Mouse (Mus musculus) small intestine, adult 2 months (tissue): ENCODE measurements around the gene Slc6a16.

Experiments used
- CTCF ChIP-seq: fragments of 200-500 bp; IDR thresholded peaks from 2 replicates; pipeline ENCODE4 v1.5.1; 2012; ENCODE audit warnings: low read depth, mild to moderate bottlenecking, control low read depth, inconsistent platforms, low read length, moderate library complexity, mixed read lengths; ENCODE audit not compliant: insufficient replicate concordance, insufficient read length; ENCODE audit errors: extremely low read depth
- POLR2A ChIP-seq: fragments of 200-500 bp; IDR thresholded peaks from 2 replicates; pipeline ENCODE4 v1.6.1; 2012; ENCODE audit warnings: low read depth, mild to moderate bottlenecking, control low read depth, inconsistent platforms, low read length, moderate library complexity

- no peak for TF ChIP-seq CTCF
- TF ChIP-seq POLR2A = no peak
Observed at GRCm38 (mm10) chr7:45253806-45254205, 12.9 kb downstream of the Slc6a16 start.
